Mouse (Mus musculus) adrenal gland (tissue): ENCODE measurements around the gene Tspyl4.
"Not testable (repeated sequence)": the region's sequence is repeated elsewhere in the genome, so short reads cannot be mapped to it uniquely, and the experiment has no call there.

Source experiments
- intact Hi-C: fragments of 180-260 bp; cut with DNase I; formaldehyde crosslinking; loops from one replicate; pipeline ENCODE4 v1.15.1; 2025
- long read RNA-seq, 2 experiments: library from polyadenylated mRNA; unstranded; transcript quantifications; one replicate each; pipeline ENCODE4 v2.0.0; 2020; ENCODE audit warnings: borderline replicate concordance in 1 of 2; ENCODE audit not compliant: insufficient replicate concordance in 1 of 2

Gene Tspyl4
- long read RNA-seq, experiment 1, partial matches to known transcripts: 0 of 2 reads
- long read RNA-seq, experiment 1, other reads (novel, unspliced or antisense): 0 of 2 reads
- long read RNA-seq, experiment 2: 0 reads

DNA sequence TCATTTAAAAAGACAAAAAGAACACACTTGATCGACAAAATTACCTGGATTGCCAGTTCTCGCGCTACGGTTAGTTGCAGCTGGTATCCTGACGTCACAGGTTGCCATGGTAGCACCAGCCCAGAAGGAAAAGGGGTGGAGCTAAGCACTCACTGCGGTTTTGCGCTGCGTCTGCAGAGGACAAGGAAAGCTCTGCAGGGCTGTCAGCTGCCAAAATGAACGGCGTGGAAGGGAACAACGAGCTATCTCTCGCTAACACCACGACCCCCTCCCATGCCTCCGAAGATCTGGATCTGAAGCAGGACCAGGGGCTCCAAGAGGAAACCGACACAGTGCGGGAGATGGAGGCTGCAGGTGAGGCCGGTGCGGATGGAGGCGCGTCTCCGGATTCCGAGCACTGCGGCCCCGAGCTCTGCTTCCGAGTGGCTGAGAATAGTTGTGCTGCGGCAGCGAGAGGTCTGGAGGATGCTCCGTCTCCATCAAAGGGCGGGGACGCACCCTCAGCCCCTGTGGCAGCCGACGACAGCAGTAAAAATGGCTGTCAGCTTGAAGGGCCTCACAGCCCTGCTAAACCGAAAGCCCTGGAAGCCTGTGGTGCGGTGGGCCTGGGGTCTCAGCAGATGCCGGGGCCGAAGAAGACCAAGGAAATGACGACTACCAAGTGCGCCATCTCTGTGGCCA, at the start of gene Tspyl4:
Gene Tspyl4 (plus strand): TSS at position 144 of the 681 bp plus-strand sequence.
- intact Hi-C loops: no loop called here

DNA sequence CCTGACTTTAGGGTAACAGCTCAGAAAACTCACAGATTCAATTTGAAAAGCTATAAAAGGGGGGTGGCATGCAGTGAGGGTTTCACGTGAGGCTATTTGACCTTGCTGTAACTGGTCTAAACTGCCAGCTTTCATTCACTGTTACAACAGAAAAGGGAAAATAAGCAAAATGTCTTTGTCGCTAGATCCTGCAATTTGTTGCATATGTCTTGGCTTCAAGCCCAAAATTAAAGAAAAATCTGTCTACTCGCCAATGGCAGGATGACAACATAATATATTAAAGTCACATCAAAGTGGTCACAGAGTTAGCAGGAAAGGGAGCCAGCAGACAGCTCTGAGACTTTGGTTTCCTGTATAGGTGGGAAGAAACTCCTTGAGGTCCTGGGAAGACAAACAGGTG, 49.5 kb upstream of the Tspyl4 start:
- intact Hi-C loops: no loop called here

DNA sequence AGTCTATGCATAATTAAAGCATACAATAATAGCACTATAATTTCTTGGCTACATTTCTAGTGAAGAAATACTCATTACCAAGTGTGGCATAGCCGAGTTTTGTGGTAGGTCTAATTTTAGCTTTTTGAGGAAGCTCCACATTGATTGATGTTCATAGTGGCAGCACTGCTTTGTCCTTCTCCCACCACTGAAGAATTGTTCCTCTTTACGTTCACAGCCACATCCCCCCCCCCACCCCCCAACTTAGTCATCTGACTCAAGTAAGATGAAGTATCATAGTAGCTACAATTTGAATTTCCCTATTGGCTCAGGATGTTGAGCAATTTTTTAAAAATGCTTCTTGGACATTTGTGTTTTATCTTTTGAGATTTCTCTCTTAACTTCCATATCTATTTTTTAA, 47.6 kb upstream of the Tspyl4 start:
- intact Hi-C loops: no loop called here

DNA sequence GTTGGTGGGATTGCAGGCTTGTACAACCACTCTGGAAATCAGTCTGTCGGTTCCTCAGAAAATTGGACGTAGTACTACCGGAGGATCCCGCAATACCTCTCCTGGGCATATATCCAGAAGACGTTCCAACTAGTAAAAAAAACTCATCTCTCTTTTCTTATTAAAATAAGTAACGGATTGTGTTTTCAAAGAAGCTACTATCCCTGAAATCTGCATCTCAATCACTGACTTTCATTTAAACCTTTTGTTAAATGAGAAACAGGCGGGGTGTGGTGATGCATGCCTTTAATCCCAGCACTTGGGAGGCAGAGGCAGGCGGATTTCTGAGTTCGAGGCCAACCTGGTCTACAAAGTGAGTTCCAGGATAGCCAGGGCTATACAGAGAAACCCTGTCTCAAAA, 44.4 kb upstream of the Tspyl4 start:
- intact Hi-C loops: not testable (repeated sequence)

DNA sequence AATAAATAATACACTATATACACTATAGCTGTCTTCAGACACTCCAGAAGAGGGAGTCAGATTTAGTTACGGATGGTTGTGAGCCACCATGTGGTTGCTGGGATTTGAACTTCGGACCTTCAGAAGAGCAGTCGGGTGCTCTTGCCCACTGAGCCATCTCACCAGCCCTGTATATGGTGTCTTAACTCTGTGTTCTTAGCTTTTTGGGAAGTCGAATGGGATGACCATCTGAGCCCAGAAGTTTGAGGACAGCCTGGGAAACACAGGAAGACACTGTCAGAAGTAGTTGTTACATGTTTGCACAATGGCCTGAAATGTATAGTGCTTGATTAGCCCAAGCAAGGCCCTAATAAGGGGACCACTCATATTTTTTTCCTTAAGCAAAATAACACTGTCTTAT, 32.1 kb upstream of the Tspyl4 start:
- intact Hi-C loops: no loop called here

DNA sequence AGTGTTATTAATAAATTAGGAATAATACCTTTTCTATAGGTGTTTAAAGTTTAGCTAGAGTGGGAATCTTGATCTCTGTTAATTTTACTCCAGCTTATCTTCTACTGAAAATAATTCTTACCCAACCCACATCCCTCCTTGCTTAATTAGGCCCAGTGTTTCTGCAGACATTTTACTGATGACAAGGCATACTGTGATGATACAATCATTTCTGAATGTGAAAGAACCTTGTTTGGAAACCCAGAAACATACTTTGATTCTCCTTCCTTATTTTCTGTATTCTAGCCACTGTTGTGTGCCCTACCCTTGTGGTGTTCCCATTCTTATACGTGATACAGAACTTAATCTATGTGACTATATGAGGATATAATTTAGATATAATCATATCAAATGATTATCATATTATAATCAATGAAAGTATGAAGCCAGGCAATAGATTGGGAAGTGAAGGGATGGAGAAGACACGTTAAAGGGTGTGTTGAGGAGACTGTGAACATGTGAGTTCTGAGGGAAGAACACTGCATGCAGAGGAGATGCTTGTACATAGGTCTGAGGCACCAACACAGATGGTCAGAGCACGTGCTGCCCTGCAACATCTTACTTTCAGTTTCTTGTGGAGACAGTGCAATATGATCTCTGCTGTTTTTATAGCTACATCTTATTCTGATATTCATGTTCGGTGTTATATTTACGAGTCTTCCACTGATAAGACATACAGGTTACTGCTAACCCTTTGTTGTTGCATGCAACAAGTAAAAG, 29.8 kb upstream of the Tspyl4 start:
- intact Hi-C loops: no loop called here

DNA sequence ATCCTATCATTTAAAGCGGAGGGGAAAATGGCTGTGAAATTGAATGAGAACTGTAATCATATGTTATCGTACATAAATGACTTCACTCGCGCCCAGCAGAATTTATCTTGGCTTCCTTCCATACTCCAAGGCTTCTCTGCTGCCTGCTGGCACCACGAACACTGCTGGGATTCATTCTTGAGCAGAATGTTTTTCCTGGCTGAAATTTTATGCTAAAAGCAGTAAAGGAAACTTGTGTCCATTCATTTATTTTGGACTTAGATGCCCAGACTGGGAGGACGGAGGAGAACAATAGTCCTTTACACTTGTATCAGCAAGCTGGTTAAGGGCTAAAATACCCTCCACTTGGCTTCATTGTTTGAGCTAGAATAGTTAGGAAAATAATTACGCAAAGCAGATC, 25.6 kb upstream of the Tspyl4 start:
- intact Hi-C loops: no loop called here

DNA sequence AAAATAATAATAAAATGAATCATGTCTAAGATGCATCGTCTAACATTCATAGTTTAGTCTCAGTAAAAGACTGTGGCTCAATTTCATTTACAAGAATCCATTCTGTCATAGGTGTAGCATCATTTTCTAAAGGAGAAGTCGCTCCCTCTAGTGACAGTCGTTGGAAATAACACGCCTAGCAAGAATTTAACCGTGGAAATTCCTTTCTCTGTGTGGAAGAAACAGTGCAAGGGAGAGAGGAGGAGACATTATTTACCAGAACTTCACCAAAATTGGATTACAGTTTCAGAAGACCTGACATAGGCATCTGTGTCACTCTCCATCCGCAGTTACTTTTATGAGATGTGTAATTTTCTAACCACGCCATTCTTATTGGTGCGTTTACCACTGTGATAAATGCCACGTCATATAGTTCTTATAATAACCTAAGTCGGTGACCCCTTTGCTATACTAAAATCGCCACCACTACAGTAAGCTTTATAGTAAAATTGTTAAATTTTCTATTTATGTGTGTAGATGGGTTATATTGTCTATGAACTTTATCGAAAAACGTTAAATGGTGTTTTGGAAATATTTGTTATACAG, 16.6 kb upstream of the Tspyl4 start:
- intact Hi-C loops: loop anchor here (5.0 kb wide), 3 partner anchors 47 to 243 kb away; partner anchors contain the start of genes Dse and Trappc3l

DNA sequence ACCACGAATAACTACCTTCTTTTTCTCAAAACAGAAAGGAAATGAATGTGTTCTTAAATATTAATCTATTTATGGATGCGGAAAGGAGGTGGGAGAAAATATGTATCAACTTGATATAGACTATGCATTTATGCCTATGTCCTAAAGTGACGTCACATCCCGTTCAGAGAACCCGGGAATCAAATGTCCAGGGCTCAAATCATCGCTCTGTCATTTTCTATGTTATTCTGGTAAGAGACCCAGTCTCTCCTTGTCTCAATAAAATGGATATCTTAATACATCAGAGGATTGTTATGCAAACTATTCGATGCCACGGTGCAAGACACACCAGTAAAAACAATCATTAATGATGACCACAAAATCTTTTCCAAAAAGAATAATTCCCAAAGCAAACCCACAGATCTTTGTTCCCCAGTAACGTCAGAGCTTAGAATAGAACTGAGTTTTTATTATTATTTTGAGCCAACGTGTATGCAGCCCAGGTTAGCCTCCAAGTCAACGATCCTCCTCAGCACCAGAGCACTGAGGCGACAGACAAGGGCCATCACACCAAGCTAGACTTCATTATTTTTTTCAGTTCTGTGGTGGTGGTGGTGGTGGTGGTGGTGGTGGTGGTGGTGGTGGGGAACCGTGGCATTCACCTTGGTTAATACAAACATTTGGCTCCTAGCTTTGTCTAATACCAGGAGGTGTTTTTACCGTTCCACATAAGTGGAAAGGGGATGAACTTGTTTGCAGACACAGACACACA, 15.9 kb upstream of the Tspyl4 start:
- intact Hi-C loops: loop anchor here (5.0 kb wide), 3 partner anchors 46 to 244 kb away; partner anchors contain the start of genes Dse and Trappc3l

DNA sequence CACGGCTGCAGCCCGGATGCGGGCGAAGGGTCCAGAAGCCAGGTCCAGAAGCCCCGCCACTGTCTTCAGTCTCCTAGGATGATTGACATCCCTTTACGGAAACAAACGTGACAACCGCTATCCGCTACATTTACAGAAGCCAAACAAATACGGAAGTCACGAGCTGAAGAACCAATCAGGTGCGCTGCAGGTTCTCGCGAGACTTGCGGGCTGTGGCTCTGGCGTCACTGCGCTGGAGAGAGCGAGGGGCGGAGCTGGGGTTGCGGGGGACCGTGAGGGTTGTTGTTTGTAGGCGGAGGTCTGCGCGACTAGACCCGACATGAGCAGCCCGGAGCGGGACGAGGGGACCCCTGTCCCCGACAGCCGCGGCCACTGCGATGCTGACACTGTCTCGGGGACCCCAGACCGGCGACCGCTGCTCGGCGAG, 15.3 kb upstream of the Tspyl4 start, which contains the start of gene Tspyl1:
Gene Tspyl1 (plus strand): TSS at position 229 of the 427 bp plus-strand sequence.
- intact Hi-C loops: loop anchor here (5.0 kb wide), 3 partner anchors 45 to 245 kb away; partner anchors contain the start of genes Dse and Trappc3l

DNA sequence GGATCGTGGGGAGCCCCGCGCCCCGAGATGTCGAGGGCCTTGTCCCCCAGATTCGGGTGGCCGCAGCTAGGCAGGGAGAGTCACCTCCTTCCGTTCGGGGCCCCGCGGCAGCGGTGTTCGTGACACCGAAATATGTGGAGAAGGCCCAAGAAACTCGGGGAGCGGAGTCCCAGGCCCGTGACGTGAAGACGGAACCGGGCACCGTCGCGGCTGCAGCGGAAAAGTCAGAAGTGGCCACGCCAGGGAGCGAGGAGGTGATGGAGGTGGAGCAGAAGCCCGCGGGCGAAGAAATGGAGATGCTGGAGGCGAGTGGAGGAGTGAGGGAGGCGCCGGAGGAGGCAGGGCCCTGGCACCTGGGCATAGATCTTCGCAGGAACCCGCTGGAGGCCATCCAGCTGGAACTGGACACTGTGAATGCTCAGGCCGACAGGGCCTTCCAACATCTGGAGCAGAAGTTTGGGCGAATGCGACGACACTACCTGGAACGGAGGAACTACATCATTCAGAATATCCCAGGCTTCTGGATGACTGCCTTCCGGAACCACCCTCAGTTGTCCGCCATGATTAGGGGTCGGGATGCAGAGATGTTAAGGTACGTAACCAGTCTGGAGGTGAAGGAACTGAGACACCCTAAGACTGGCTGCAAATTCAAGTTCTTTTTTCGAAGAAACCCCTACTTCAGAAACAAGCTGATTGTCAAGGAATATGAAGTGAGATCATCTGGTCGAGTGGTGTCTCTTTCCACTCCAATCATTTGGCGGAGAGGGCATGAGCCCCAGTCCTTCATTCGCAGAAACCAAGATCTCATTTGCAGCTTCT, 14.6 kb upstream of the Tspyl4 start:
- intact Hi-C loops: loop anchor here (5.0 kb wide), 3 partner anchors 45 to 245 kb away; partner anchors contain the start of genes Dse and Trappc3l

DNA sequence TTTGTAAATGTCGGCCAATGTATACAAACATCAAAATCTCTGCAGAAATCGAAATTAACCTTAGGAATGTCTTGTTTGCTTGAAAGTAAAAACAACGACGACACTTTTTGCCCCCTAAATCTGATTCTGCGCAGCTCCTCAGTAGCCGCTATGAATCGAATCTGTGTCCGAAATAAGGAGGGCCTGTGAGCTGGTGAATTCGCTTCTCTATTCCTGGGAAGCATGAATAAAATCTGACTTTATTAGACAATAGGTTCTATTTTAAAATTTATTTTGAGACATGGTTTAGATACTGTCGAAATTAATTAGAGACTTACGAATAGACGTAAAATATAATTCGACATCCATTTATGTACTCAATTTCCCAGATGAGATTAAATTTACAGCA, 337 bp upstream of the Tspyl4 start:
- intact Hi-C loops: no loop called here

DNA sequence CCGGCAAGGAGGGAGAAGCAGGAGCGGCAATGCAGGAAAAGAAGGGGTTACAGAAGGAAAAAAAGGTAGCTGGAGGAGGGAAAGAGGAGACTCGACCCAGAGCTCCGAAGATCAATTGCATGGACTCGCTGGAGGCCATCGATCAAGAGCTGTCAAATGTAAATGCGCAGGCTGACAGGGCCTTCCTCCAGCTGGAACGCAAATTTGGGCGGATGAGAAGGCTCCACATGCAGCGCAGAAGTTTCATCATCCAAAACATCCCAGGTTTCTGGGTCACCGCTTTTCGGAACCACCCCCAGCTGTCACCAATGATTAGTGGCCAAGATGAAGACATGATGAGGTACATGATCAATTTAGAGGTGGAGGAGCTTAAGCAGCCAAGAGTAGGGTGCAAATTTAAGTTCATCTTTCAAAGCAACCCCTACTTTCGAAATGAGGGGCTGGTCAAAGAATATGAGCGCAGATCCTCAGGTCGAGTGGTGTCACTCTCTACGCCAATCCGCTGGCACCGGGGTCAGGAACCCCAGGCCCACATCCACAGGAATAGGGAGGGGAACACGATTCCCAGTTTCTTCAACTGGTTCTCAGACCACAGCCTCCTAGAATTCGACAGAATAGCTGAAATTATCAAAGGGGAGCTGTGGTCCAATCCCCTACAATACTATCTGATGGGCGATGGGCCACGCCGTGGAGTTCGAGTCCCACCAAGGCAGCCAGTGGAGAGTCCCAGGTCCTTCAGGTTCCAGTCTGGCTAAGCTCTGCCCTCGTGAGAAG, 925 bp downstream of the Tspyl4 start:
- intact Hi-C loops: no loop called here

DNA sequence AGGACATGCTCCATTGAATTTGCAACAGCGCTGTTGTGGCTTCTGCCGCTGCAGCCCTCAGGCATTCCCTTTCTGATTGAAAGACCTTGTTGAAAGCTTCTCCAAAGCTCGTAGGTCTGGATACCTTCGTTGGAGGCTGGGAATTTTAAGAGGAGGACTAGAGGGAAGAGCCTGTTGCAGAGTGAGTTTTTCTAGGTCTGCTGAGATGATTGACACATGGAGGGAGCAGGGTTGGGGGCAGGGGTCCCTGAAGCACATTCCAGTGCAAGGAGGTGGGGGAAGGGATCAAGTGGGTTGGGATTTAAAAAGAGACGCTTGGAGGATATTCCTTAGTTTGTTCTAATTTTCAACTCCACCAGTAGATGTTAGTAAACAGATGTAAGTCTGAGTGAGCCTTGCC, 3.1 kb downstream of the Tspyl4 start:
- intact Hi-C loops: no loop called here

DNA sequence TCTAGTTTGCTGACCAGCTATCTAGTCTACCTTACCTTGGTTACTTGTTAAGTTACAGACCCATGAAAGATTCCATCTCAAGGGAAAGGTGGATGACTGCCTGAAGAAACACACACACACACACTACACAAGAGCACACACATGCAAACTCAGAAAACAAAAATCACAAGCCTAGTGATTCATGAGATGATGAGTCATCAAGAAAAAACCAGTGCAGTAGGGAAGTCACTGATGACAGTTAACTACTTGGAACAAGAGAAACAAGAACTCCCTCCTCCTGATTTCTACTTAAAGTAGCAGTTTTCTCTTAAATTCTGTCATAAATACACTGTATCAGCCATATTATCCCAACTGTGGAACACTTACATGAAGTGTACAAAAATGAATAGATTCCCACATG, 9.8 kb downstream of the Tspyl4 start:
- intact Hi-C loops: no loop called here

DNA sequence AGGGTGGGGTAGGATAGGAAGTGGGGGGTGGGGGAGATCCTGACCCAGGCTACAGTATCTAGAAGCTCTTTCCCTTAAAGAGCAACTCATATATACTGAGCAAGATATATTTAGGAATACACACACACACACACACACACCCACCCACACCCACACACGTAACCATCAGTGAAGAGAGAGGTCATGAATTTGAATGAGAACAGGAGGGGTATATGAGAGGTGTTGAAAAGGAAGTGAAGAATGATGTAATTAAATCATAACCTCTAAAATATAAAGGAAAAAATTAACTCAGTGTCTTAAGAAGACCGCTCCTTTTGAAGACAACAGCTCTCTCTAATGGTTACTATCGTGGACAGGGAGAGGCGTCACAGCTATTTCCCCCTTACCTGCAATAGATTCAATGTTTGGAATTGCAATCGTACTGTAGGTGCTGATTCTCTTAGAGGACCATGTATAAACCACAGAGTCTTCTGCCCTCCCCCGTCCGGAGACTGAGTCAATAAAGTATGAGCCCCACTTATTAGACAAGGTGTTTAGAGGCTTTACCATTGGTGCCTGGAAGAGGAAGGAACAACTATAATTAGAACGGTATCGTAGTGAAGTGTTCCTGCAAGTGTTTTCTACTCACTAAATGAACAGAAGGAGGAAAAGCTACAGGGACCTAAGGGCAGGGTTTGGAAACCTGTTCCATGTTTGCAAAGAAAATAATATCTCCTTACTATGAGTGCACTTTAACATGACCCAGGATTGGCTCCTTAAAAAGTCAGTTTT, 12.9 kb downstream of the Tspyl4 start:
- intact Hi-C loops: no loop called here

DNA sequence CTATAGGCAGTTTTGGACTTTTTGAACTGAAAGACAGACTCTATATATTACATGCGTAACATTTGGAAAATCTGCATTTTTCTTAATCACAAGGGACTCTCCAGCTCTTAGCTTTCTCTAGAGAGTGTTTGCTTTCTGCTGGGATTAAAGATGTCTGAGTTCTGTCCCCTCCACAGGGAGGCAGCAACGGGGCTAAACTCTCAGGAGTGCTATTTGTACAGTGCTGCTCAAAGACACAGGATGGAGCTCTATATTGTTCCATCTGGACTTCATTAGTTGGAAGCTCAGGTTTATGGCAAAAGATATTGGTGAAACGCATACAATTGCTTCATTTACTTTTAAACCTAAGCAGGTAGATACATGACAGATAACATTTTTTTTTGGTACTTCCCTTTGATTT, 15.3 kb downstream of the Tspyl4 start:
- intact Hi-C loops: no loop called here

DNA sequence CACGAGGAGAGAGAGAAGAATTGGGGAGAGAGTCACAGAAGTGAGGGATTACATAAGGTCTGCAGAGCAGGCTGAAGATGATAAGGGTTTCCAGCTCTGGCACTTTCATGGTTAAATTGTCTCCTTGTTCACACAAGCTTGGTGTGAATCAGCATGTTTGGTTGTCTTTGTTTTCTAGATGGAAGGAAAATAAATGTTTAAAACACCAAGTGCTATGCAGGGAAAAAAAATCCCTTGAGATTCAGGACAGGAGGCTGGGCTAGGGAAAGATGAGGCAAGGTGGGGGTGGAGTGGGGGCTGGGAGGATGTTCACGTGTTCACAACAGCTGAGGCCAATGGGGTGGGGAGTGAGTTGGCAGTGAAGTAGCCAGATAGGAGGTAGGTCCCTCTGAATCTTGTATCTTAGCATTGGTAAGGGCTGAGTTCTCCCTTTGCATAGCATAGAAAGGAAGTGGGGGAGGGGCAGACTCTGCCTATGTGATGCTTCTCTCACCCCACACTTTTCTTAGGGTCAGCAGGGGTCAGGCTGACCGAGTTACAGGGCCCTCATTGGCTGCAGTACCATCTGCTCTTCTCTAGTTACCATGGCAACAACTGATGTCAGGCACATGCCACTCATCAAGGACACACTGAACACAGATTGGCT, 19.5 kb downstream of the Tspyl4 start:
- intact Hi-C loops: no loop called here
